Mouse (Mus musculus): ENCODE results near the gene Faap100. TPM values are rescaled to one million over a fixed set of nuclear protein-coding genes. Genes with fewer than 3 reads are reported as not detected.

Faap100 gene
- 0.29 TPM for polyA plus RNA-seq (2014; fragmentation: Illumina TruSeq; extraction: RNeasy Lipid Tissue Mini Kit (QIAGEN cat#74804); ENCODE audit: low read depth, low replicate concordance)

DNA sequence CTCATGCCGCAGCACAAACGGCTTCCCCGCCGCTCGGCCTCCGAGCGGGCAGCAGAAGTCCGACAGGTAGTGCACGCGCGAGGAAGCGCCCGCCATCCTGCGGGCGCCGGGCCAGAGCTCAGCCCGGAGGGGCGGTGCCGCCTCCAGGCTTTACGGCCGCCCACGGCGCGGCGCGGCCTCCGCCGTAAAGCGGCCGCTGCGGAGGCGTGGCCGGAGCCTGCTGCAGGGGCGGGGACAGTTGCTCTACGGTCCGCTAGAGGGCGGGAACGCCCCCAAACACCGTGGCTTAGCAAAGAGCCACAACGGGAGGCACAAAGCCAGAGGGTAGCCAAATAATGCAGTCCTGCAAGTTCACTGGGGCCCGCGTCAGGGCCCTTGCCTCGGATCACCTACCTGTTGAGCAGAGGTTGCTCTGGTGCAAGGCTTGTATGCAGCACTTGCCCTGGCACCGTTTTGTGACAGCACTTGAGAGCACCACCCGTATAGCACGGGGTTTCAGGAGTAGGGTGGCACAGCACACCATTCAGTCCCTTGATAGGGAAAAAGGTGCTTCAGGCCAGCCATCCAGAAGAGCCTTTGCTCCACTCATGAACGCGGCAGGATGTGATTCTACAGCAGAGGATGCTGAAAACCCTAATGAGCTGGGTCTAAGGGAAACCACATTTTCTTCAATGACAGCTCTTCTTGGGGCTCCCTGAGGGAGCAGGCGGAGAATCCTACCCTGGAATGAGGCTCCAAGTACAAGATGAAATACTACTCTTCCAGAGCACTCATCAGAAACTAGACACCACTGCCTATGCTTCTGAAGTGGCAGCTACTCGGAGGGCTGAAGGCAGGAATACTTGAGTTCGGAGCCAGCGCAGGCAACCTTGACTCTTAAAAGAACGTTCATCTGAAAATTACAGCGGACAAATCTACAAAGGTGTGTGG, at the start of gene Faap100:
Gene Faap100, minus strand, starts transcription at position 154 of the 930 bp plus-strand sequence.

DNA sequence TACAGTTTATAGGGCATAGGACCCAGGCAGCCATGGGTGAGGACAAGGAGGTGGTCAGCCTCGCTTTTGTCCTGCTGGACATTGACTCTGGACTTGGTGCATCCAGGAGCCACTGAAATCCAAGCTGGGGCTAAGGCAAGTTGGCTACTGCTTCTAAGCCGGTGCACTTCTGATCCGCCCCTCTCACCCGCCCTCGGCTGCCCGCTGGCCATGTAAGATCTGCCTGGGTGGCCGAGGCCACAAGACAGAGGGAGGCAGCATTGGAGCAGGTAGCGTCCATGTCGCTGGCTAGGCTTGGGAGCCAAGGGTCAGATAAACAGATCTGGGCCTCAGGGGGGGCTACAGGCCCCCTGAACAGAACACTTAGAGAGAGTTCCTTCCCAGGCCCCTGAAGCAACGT, 17.3 kb downstream of the Faap100 start, which contains the start of gene Fscn2:
Gene Fscn2, plus strand, starts transcription at position 240 of the 400 bp plus-strand sequence.

DNA sequence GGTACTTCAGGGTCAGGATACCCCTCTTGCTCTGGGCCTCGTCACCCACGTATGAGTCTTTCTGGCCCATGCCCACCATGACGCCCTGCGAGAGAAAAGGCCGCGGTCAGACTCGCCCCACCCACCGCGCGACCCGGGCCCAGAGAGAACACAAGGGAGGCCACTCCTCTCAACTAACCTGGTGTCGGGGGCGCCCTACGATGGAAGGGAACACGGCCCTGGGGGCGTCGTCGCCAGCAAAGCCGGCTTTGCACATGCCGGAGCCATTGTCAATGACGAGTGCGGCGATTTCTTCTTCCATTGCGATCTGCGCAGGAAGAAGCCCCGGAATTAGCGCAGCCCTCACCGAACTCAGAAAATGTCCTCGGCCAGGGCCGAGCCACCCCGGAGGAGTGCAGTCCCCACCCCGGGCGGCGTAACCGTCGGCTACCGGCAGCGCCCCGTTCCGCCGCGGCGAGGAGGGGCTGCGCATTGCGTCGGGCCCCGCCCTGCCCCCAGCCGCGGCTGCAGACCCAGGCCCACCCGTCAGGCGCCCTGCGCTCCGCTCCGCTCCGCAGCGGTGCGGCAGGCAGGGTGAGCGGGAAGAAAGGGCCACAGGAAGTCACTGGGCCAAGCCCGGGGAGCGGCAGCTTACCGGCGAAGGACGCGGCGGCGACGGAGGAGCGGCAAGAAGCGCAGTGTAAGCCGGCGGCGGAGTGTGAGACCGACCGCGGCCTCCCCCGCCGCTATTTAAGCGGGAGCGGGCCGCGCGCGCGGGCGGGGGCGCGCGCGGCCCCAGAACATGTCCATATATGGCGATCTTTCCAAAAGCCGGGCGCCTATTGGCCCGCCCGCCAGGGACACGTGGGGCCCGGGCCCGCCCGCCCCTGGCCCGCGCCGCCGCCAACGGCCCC, 30.5 kb downstream of the Faap100 start, which contains the start of gene Actg1:
Gene Actg1, minus strand, starts transcription at position 752 of the 893 bp plus-strand sequence.

Other genes starting within 250 kb of the Faap100 start
- 3.6 TPM for gene Slc38a10, start 227.4 kb downstream of the Faap100 start, polyA plus RNA-seq (2014; fragmentation: Illumina TruSeq; extraction: RNeasy Lipid Tissue Mini Kit (QIAGEN cat#74804); ENCODE audit: low read depth, low replicate concordance)
- gene Bahcc1, start 145.8 kb downstream of the Faap100 start, polyA plus RNA-seq (2014; fragmentation: Illumina TruSeq; extraction: RNeasy Lipid Tissue Mini Kit (QIAGEN cat#74804); ENCODE audit: low read depth, low replicate concordance), result 1.7 TPM
- 383 TPM for gene Actg1, start 30.2 kb downstream of the Faap100 start, polyA plus RNA-seq (2014; fragmentation: Illumina TruSeq; extraction: RNeasy Lipid Tissue Mini Kit (QIAGEN cat#74804); ENCODE audit: low read depth, low replicate concordance)
- not detected for gene Fscn2, start 17.2 kb downstream of the Faap100 start, polyA plus RNA-seq (2014; fragmentation: Illumina TruSeq; extraction: RNeasy Lipid Tissue Mini Kit (QIAGEN cat#74804); ENCODE audit: low read depth, low replicate concordance)
- 29.9 TPM for gene Nploc4, start 58.9 kb upstream of the Faap100 start, polyA plus RNA-seq (2014; fragmentation: Illumina TruSeq; extraction: RNeasy Lipid Tissue Mini Kit (QIAGEN cat#74804); ENCODE audit: low read depth, low replicate concordance)
- not detected for gene Tspan10, start 63.9 kb upstream of the Faap100 start, polyA plus RNA-seq (2014; fragmentation: Illumina TruSeq; extraction: RNeasy Lipid Tissue Mini Kit (QIAGEN cat#74804); ENCODE audit: low read depth, low replicate concordance)
- not detected for gene Pde6g, start 74.7 kb upstream of the Faap100 start, polyA plus RNA-seq (2014; fragmentation: Illumina TruSeq; extraction: RNeasy Lipid Tissue Mini Kit (QIAGEN cat#74804); ENCODE audit: low read depth, low replicate concordance)
- gene Oxld1, start 79.3 kb upstream of the Faap100 start, polyA plus RNA-seq (2014; fragmentation: Illumina TruSeq; extraction: RNeasy Lipid Tissue Mini Kit (QIAGEN cat#74804); ENCODE audit: low read depth, low replicate concordance), result 1.4 TPM
- 13.4 TPM for gene Ccdc137, start 79.4 kb upstream of the Faap100 start, polyA plus RNA-seq (2014; fragmentation: Illumina TruSeq; extraction: RNeasy Lipid Tissue Mini Kit (QIAGEN cat#74804); ENCODE audit: low read depth, low replicate concordance)
- 16.2 TPM for gene Arl16, start 88.8 kb upstream of the Faap100 start, polyA plus RNA-seq (2014; fragmentation: Illumina TruSeq; extraction: RNeasy Lipid Tissue Mini Kit (QIAGEN cat#74804); ENCODE audit: low read depth, low replicate concordance)
- 2.4 TPM for gene Mrpl12, start 105.8 kb upstream of the Faap100 start, polyA plus RNA-seq (2014; fragmentation: Illumina TruSeq; extraction: RNeasy Lipid Tissue Mini Kit (QIAGEN cat#74804); ENCODE audit: low read depth, low replicate concordance)
- gene Slc25a10, start 113.1 kb upstream of the Faap100 start, polyA plus RNA-seq (2014; fragmentation: Illumina TruSeq; extraction: RNeasy Lipid Tissue Mini Kit (QIAGEN cat#74804); ENCODE audit: low read depth, low replicate concordance), result 2.2 TPM
- not detected for gene Gcgr, start 151.9 kb upstream of the Faap100 start, polyA plus RNA-seq (2014; fragmentation: Illumina TruSeq; extraction: RNeasy Lipid Tissue Mini Kit (QIAGEN cat#74804); ENCODE audit: low read depth, low replicate concordance)
- gene Mcrip1, start 171.0 kb upstream of the Faap100 start, polyA plus RNA-seq (2014; fragmentation: Illumina TruSeq; extraction: RNeasy Lipid Tissue Mini Kit (QIAGEN cat#74804); ENCODE audit: low read depth, low replicate concordance), result 1.0 TPM
- gene Ppp1r27, start 172.4 kb upstream of the Faap100 start, polyA plus RNA-seq (2014; fragmentation: Illumina TruSeq; extraction: RNeasy Lipid Tissue Mini Kit (QIAGEN cat#74804); ENCODE audit: low read depth, low replicate concordance), result not detected
- gene P4hb, start 194.5 kb upstream of the Faap100 start, polyA plus RNA-seq (2014; fragmentation: Illumina TruSeq; extraction: RNeasy Lipid Tissue Mini Kit (QIAGEN cat#74804); ENCODE audit: low read depth, low replicate concordance), result 183 TPM
- gene Arhgdia, start 202.9 kb upstream of the Faap100 start, polyA plus RNA-seq (2014; fragmentation: Illumina TruSeq; extraction: RNeasy Lipid Tissue Mini Kit (QIAGEN cat#74804); ENCODE audit: low read depth, low replicate concordance), result 32.9 TPM
- 20.8 TPM for gene Alyref, start 219.6 kb upstream of the Faap100 start, polyA plus RNA-seq (2014; fragmentation: Illumina TruSeq; extraction: RNeasy Lipid Tissue Mini Kit (QIAGEN cat#74804); ENCODE audit: low read depth, low replicate concordance)
- gene Anapc11, start 219.7 kb upstream of the Faap100 start, polyA plus RNA-seq (2014; fragmentation: Illumina TruSeq; extraction: RNeasy Lipid Tissue Mini Kit (QIAGEN cat#74804); ENCODE audit: low read depth, low replicate concordance), result 10.3 TPM
- gene Npb, start 229.7 kb upstream of the Faap100 start, polyA plus RNA-seq (2014; fragmentation: Illumina TruSeq; extraction: RNeasy Lipid Tissue Mini Kit (QIAGEN cat#74804); ENCODE audit: low read depth, low replicate concordance), result not detected
- 14.4 TPM for gene Pcyt2, start 239.2 kb upstream of the Faap100 start, polyA plus RNA-seq (2014; fragmentation: Illumina TruSeq; extraction: RNeasy Lipid Tissue Mini Kit (QIAGEN cat#74804); ENCODE audit: low read depth, low replicate concordance)
- gene Sirt7, start 246.5 kb upstream of the Faap100 start, polyA plus RNA-seq (2014; fragmentation: Illumina TruSeq; extraction: RNeasy Lipid Tissue Mini Kit (QIAGEN cat#74804); ENCODE audit: low read depth, low replicate concordance), result 7.9 TPM